Mouse (Mus musculus): ENCODE results near the gene Slc10a6.

Gene Slc10a6

DNA sequence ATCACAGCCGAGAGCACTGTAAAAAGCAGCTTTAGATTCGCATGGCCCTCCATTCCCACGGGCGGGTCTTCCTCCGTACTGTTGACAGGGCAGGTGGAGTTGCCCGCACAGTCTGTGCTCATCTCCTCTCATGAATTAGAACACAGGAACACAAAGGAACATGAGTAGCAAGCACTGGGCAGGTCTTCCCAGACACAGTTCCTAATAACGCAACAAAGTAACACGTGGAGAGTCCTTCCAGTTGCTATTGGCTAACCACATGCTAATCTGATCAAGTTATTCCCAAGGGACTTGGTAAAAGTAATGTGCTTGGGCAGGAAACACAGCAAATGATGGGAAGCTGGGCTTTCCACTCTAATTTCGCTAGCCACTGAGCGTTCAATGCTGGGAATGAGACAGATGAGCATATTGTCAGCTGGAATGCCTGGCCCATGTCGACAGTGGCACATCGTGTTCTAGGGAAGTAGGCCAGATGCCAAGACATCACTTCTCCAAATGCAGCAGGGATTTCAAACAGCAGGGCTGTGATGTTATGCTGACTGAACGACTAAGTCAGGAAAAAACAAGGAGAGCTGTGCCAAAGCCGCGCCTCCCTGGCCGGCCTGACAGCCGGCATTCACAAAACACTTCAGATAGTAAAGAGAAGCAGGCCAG lies at the start of gene Slc10a6:
Slc10a6 (minus strand) TSS at position 293 of the 654 bp plus-strand sequence.
- DNase-seq (ENCODE audit: low spot score in 2 of 2) = peak; percentile 77 to 80

DNA sequence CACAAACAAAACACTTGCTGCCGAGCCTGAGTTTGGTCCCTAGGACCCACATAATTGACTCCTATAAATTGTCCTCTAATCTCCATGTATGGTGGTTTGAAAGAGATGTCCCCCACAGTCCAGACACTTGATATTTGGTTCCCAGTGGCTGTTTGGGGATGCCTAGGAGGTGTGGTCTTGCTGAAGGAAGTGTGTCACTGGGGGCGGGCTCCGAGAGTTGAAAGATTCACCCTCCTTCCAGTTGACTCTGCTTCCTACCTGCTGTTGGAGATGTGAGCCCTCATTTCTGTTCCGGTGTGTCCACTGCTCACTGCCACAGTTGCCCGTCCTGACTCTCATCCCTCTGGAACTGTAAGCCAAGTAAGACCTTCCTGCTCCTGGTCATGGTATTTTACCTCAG lies 49.8 kb upstream of the Slc10a6 start:
- no peak for DNase-seq (ENCODE audit: low spot score in 2 of 2)

DNA sequence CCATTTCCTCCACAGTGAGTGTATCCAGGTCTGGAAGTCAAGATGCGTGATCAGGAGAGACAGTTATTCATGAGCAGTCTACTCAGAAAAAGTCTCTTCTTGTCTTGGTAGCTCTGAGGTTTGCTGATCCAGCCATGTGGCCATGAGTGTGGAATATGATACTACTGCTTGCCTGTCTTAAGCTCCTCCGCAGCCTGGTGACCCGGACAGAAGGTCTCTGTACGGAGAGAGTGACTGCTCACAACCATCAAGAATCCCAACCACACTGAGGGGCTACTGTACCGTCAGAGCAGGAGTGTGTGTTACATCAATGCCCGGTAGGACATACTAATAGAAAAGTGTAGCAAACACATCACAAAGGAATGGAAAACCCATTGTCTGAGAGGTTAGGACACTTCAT lies 48.7 kb upstream of the Slc10a6 start:
- DNase-seq (ENCODE audit: low spot score in 2 of 2) = no peak

DNA sequence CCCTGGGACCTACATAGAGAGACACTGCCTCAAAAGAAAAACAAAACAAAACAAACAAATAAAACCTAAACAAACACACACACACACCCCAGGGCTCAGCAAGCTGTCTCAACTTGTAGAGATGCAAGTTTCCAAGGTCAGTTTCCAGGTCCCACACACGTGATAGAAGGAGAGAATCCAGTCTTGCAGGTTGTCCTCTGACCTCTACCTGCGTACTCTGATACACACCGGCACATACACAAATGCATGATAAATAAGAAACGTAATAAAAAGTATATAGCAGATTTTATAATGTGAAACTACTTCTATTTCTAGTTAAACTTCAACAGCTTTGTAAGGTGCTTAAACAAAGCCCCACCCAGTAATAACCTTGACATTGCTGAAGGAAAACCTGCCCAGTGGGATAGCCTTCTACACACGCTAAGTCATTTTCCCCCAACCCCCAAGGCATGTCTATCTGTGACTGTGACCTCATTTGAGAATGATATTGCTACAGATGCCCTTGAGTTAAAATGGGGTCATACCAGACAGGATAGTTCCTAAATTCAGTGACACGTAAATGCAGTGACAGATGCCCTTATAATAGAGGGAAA lies 47.2 kb upstream of the Slc10a6 start:
- DNase-seq (ENCODE audit: low spot score in 2 of 2) = no peak

DNA sequence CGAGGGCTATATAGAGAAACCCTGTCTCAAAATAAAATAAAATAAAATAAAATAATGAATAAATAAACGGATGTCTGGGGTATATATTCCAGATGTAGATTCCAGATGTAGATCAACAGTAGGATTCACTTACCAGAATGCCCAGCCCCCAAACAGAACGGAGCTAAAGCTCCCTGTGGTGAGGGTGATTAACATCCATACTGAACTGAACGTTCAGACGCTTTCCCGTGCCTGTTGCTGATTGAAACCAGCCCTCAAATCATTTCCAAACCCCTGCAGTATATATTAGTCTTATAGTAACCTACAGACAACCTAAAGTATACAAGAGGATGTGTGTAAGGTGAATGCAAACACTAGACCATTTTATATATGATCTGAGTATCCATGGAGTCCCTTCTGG lies 45.3 kb upstream of the Slc10a6 start:
- DNase-seq (ENCODE audit: low spot score in 2 of 2) = no peak

DNA sequence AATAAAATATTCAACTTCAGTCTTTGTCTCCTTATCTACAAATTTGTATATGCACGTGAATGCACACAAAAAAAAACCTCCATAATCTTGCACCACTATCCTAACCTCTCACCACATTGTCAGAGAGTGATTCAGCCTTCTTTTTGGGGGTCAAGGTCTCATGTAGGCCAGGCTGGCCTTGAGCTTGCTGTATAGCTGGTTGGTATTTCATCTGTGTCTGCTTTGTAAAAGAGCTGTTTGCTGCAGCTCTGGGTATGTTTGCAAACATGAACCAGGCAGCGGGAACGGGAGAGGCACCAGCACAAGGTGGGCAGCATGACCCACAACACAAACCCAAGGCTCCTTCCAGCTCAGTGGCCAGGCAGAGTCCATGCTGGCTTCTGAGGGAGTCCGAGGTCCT lies 44.4 kb upstream of the Slc10a6 start:
- DNase-seq (ENCODE audit: low spot score in 2 of 2) = no peak

DNA sequence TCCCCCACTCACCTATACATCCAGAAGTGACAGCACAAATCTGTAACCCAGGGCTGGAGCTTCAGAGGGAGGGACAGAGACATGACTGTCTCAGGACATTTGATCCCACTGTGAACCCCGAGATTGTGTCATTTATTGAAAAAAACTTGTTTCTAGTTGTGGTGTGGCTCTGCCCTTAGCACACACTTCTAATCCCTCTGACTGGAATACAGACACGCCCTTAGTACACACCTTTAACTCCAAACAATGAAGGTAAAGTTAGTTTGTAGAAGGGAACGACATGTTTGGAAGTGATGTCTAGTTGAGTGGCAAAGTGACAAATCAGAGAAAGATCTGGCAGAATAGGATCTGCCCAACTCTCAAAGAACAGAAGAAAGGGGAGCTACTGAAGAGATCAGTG lies 42.7 kb upstream of the Slc10a6 start:
- DNase-seq (ENCODE audit: low spot score in 2 of 2) = no peak

DNA sequence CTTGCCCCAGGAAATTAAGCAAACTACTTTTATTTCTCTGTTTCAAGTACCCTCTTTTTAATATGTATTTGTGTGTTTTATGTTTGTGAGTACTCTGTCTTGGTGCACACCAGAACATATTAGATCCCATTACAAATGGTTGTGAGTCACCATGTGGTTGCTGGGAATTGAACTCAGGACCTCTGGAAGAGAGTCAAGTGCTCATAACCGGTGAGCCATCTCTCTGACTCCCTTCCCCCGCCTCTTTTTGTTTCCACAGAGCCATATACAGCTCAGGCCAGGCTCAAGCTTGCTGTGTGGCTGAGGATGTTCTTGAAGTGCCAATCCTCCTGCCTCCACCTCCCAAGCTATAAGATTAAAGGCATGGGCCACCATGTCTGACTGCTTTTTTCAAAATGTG lies 36.7 kb upstream of the Slc10a6 start:
- DNase-seq (ENCODE audit: low spot score in 2 of 2) = no peak

DNA sequence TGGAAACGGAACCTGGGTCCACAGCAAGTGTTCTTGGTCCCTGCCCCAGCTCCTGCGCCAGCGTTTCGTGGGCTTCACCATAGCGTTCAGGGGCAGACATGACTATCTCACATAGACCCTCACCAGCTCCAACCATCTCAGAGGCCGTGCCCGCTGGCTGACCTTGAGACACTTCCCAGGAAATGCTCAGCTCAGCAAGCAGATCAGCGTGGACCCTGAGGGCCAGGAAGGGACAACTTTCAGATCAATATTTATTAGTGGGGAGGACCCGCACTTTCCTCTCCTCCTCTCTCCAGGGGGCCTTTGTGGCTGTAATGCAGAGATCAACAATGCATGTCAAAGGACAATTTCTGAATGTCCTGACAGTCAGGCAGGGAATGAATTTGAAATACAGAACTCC lies 35.7 kb upstream of the Slc10a6 start:
- no peak for DNase-seq (ENCODE audit: low spot score in 2 of 2)

DNA sequence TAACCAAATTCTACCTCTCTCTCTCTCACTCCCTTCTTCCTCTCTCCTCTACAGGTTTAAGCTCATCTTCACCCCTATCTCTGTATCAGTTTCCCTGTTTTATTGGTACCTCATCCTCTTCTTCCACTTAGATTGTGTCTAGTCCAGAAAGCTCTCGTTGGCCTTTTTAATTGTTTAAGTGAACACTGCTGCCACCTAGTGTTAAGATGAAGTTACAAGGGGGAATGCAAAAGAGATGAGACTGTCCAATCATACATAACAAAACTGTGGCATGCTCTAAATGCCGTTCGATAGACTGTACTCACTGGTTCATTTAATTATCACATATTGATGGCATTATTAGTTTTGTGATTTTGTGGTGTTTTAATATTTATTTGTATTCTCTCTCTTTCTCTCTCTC lies 30.4 kb upstream of the Slc10a6 start:
- DNase-seq (ENCODE audit: low spot score in 2 of 2) = no peak

DNA sequence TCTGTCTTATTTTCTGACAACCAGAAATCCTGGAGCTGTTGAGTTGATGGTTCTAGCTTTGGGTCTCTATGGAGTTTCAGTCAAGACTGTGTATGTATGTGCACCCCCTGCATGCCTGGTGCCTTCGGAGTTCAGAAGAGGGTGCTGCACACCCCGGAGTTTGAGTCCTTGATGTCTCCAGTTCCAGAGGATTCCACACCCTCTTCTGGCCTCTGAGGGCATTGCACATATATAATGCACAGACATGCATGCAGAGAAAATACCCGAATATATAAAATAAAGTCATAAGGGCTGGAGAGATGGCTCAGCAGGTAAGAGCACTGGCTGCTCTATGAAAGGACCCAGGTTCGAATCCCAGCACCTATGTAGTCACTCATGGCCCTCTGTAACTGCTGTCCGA lies 29.7 kb upstream of the Slc10a6 start:
- DNase-seq (ENCODE audit: low spot score in 2 of 2) = no peak

DNA sequence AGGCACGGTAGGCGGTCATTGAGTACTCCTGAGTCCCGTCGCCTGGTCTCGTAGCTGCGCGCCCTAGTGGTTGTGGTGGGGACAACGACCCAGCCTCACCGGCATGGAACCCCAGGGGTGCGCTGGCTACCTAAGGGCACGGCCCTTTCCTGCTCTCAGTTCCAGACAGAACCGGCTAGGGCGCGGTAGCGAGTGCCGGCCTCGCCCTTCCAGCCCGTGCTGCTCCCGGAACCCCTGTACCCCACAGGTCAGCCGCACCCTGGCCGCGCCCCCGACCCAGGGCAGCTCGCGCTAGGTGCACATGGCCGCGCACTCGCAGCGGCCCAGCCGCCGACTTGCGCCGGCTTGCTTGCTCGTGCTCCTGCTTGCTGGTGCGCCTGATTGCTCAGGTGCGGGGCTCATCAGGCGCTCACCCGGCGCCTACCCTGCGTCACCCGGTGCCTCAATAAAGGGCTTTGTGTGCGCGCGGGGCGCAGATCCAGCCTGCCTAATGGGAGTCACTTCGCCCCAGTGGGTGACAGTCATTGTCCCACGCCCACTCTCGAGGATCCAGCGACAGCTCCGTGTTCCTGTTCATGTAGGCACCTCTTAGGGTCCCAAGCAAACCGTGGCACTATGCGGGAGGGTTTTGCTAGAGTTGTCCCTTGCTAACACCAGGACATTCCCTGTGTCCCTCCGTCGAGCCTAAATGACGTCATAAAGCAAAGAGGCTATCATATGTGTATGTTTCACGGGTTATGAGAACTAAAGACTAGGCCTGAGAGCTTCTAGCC lies 26.3 kb upstream of the Slc10a6 start, which contains the start of gene 1700016H13Rik:
1700016H13Rik (minus strand) TSS at position 665 of the 773 bp plus-strand sequence.
- peak; percentile 64 to 78 for DNase-seq (ENCODE audit: low spot score in 2 of 2)

DNA sequence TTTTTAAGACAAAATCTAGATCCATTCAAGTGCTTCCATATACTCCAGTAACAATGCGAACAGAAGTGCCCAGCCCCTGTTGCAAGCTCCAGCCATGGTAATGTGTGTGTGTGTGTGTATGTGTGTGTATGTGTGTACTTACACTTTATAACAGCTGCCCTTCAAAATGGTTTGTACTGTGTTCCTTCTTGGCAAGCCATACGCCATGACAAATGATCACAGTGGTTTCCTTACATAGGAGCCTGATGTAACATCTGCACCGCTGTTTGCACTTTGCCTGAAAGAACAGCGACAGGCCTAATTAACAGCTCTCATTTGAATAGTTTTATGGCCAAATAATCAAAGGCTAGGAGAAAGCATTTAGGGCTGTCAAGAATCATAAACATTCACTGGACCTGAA lies 25.6 kb upstream of the Slc10a6 start:
- no peak for DNase-seq (ENCODE audit: low spot score in 2 of 2)

DNA sequence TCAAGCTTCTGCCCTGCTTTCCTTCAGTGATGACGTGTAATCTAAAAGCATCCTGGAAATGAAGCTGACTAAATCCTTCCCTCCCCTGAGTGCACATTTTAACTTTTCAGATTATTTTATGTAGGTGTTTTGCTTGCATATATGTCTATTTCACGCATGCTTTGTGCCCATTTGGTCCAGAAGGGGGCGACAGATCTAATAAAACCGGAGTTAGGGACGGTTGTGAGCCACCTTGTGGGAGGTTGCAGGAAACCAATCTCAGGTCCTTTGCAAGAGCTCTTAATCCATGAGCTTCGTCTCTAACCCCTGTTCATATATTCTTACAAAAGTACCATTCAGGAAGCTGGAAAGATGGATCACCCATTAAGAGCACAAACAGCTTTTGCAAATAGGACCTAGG lies 25.0 kb upstream of the Slc10a6 start:
- DNase-seq (ENCODE audit: low spot score in 2 of 2) = no peak

DNA sequence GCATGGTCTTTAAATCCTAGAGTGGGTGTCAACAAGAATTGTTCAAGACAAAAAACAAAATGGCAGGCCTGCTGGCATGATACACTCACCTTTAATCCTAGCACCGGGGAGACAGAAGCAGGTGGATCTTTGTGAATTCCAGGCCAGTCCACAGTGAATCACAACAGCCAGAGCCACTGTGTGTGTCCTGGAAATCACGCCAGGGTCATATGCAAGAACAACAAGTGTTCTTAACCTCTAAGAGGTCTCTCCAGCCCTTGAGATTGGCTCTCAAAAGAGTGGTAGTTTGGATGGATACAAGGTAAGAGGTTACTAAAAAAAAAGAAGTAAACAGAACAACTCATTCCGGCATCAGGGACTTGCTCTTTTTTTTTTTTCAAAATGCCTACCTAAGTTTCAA lies 18.1 kb upstream of the Slc10a6 start:
- no peak for DNase-seq (ENCODE audit: low spot score in 2 of 2)

DNA sequence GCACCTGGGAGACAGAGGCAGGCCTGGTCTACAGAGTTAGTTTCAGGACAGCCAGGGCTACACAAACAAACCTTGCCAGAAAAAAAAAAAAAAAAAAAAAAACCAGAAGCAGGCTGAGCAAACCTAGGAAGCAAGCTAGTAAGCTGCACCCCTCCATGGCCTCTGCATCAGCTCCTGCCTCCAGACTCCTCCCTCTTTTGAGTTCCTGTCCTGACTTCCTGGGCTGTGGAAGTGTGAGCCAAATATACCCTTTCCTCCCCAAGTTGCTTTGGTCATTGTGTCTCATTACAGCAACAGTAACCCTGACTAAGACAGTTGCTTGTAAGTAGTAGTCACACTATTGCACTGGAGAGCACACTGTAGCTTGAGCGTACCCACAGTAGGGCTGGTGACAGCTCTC lies 15.0 kb upstream of the Slc10a6 start:
- DNase-seq (ENCODE audit: low spot score in 2 of 2) = no peak

DNA sequence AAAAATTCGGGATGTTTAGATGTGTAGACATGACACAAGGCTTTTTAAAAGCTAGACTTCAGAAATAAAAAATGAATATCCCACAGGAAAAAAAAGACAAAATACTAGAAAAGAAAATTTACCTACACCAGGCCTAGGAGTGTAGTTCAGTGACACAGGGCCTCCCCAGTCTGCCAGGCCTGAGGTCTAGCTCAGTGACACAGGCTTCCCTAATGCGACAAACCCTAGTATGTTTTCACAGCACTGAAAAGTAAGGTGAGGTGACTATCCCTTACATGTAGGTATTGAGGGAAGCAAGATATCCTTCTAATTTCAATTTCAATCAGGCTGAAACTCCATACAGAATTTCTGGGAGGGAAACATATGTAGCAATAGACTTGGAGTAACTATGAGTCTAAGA lies 8.0 kb upstream of the Slc10a6 start:
- no peak for DNase-seq (ENCODE audit: low spot score in 2 of 2)

DNA sequence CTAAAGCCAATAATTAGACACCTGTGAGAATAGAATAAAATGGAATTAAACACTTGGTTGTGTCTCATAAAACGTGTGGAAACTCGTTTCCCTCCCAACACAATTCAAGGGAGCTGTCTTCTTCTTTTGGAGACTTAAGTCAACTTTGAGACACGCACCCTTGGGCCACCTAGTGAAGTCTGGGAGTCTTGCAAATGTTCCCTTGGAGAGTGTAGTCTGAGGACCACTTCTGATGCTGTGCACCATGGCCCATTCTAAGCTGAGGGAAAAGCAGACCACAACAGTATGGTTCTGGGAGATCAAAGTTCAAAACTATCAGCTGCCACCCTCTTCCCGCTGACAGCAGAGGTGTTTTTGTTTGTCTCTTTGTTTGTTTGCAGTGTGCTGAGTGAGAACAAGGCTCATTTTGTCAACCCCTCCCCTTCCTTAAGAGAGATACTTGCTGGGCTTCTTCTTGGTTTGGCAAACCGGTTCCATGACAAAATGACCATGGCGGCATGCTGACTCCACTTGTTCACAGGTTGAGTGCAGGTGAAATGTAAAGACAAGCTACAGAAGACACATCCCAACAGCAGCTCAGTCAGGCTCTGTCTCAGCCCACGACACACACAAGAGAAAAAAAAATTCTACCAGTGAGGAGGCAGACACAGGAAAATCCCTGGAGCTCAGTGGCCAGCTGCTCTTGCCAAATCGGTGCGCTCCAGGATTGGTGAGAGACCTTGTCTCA lies 814 bp upstream of the Slc10a6 start:
- no peak for DNase-seq (ENCODE audit: low spot score in 2 of 2)

DNA sequence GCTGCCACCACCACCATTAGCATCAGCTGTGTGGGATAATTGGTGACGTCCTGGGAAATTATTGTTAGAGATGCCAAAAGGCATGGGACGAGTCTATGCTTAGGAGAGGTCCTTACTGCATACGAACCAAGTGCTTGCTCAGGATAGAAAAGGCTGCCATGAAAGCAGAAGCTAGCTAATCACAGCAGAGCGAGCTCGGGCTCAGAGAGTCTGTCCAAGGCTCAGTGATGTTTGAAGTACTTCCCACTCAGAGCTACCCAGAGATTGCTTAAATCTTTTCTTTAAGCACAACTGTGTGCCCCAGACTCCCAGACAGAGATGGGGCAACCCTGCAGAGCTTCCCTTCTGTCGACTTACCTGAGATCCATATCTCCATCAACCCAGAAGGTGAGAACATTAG lies 704 bp downstream of the Slc10a6 start:
- DNase-seq (ENCODE audit: low spot score in 2 of 2) = no peak

DNA sequence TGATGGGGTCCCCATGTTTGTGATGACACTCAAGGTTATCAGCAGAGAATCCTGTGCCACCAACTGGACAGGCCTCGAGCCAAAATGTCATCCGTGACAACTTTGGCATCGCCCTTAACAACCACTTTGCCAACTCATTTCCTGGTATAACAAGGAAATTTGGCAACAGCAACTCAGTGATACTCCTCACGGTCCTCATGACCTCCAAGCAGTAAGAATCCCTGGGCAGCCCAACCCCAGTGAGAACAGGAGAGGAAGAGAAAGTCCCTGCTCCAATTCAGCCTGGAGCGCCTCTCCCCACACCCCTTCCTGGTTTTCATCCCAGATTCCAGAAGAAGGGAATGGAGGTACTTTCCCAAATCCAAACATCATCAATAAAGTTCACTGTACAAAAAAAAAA lies 4.4 kb downstream of the Slc10a6 start:
- no peak for DNase-seq (ENCODE audit: low spot score in 2 of 2)

DNA sequence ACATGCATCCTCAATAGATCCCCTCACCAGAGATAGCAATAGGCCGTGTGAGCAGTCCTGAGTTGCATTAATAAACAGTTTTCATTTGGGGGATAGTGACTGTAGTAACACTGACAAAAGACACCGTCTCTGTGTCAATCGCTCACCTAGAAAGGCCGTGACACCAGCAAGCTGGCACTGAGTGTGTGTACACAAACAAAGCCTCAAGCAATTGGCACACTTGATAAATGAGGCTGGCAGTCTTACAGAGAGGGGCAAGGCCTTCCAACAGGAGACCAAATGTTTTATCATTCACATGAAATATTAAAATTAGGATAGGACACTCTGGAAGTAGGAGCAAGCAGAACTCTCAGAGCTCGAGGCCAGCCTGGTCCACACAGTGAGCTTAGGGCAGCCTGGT lies 6.9 kb downstream of the Slc10a6 start:
- no peak for DNase-seq (ENCODE audit: low spot score in 2 of 2)

DNA sequence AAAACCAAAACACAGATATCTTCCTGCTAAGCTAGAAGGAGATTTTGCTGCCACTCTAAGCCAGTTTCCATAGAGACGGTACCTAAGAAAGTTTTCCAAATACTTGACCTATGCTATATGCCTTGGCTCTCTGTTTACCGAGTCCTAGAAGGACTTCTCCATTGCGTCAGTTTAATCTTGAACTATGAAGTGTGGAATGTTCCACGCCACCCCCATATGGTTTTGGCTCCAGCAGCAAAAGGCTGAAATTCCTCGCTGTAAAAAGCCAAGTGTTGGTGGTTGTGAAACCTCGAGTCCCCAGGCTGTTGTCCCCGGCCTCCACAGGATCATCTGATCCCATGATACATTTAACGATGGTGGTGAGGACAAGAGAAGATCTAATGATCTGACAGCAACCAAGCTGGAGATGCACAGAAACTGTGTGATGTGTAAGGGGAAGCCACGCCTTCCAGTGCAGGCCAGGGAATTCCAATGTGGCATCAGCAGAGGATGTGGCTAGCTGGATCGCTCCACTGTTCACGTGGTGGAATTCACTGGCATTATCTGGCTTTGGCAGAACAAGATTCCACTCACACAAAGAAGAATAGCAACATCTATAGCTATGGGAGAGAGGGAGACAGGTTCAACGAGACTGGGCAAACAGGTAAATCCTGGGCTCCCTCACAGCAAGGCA lies 8.8 kb downstream of the Slc10a6 start:
- DNase-seq (ENCODE audit: low spot score in 2 of 2) = peak in 1 of 2 experiments; percentile 53

Data from urinary bladder, postnatal 4 days (tissue).